Mouse (Mus musculus) kidney, adult 2 months (tissue): ENCODE data around the gene Mgat4b.

Experiments
- CTCF ChIP-seq: fragments of 200-500 bp; conservative IDR thresholded peaks from 2 replicates; pipeline ENCODE4 v1.5.1; 2011; ENCODE audit warnings: low read depth, mild to moderate bottlenecking, control low read depth, low read length, moderate library complexity, mixed read lengths; ENCODE audit not compliant: insufficient read depth, insufficient read length
- POLR2A ChIP-seq: fragments of 200-500 bp; IDR thresholded peaks from one replicate; pipeline ENCODE4 v1.6.1; 2011; ENCODE audit warnings: low read depth, low read length, control low read depth

- TF ChIP-seq POLR2A = no peak
- no peak for TF ChIP-seq CTCF
Measured at GRCm38 (mm10) chr11:50227736-50228135, 17.0 kb downstream of the Mgat4b start.
